Mouse (Mus musculus): Measurements from ENCODE around the gene Defb28. TPM values are rescaled to one million over a fixed set of nuclear protein-coding genes. Genes with fewer than 3 reads are reported as not detected.

Gene Defb28
- polyA plus RNA-seq, 1 experiment from 2014 or later: not detected

DNA sequence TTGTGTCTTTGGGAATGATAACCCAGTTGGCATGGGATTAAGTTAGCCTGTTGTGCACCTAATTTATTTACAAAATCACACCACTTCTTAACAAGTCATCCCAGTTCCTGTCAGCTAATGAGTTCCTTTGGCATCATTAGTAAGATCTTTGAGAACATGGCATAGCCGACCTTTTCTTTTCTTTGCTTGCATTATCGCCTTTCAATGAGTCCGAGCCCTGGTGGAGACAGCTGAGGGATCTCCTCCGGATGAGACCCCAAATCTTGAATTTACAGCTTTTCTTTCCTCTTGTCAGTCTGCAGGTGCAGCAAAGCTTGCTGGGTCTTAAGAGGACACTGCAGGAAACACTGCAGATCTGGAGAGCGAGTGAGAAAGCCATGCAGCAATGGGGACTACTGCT lies 51.0 kb downstream of the Defb28 start, which contains the start of gene Gm17416:
TSS of gene Gm17416 (plus strand) at position 301 of the 400 bp plus-strand sequence.
- DNase-seq: no peak

GRCm38 (mm10) chr2:152569881-152570280 lies 51.8 kb downstream of the Defb28 start:
- DNase-seq (no peak), ATAC-seq (ENCODE audit: low read depth) (no peak)
- no peak overlapping the region for H3K4me2 ChIP-seq
- no peaks in the 10 kb centered on the region for H3K9me3 ChIP-seq (replicated peaks)
- no peaks in the 10 kb centered on the region for H3K27me3 ChIP-seq
- H3K4me3 ChIP-seq (replicated peaks): no peak overlapping the region
- H3K9ac ChIP-seq: no peak overlapping the region
- H3K36me3 ChIP-seq: no peaks in the 10 kb centered on the region
- H3K4me1 ChIP-seq (replicated peaks): no peaks in the 10 kb centered on the region
- 60% methylated on average over 4 of the region's 4 CpGs for WGBS (ENCODE audit: insufficient replicate concordance)
- H3K27ac ChIP-seq: no peak overlapping the region

More for the DNA sequence above, 51.0 kb downstream of the Defb28 start, which contains the start of gene Gm17416:
- H3K27ac ChIP-seq: no peak within 1 kb of the TSS
- no peaks in the 10 kb centered on the region for H3K36me3 ChIP-seq
- no peaks in the 10 kb centered on the region for H3K27me3 ChIP-seq
- no peak within 1 kb of the TSS for H3K4me3 ChIP-seq (replicated peaks)
- H3K4me2 ChIP-seq: no peak within 1 kb of the TSS
- H3K9ac ChIP-seq: no peak within 1 kb of the TSS
- H3K4me1 ChIP-seq (replicated peaks): no peaks in the 10 kb centered on the region
- 70% methylated on average over 5 of the region's 5 CpGs for WGBS (ENCODE audit: insufficient replicate concordance)
- no peaks in the 10 kb centered on the region for H3K9me3 ChIP-seq (replicated peaks)
- ATAC-seq (ENCODE audit: low read depth): no peak

GRCm38 (mm10) chr2:152570313-152570712 lies 52.3 kb downstream of the Defb28 start:
- no peak overlapping the region for H3K27ac ChIP-seq
- no peaks in the 10 kb centered on the region for H3K27me3 ChIP-seq
- DNase-seq (no peak), ATAC-seq (ENCODE audit: low read depth) (no peak)
- no peaks in the 10 kb centered on the region for H3K4me1 ChIP-seq (replicated peaks)
- no peaks in the 10 kb centered on the region for H3K36me3 ChIP-seq
- no peak overlapping the region for H3K4me2 ChIP-seq
- no peaks in the 10 kb centered on the region for H3K9me3 ChIP-seq (replicated peaks)
- WGBS (ENCODE audit: insufficient replicate concordance): 45% methylated on average over 6 of the region's 6 CpGs
- no peak overlapping the region for H3K4me3 ChIP-seq (replicated peaks)
- H3K9ac ChIP-seq: no peak overlapping the region

Other genes with a start within 250 kb of the Defb28 start
- 10.9 and 11.4 TPM in 2 replicates for gene Tbc1d20, start 224.4 kb upstream of the Defb28 start, polyA plus RNA-seq (2015; fragmentation: Nextera tagmentation; extraction: Ambion mirVana)
- 52.2 and 52.4 TPM in 2 replicates for gene Rbck1, start 185.6 kb upstream of the Defb28 start, polyA plus RNA-seq (2015; fragmentation: Nextera tagmentation; extraction: Ambion mirVana)
- 2.7 and 3.3 TPM in 2 replicates for gene Trib3, start 174.2 kb upstream of the Defb28 start, polyA plus RNA-seq (2015; fragmentation: Nextera tagmentation; extraction: Ambion mirVana)
- gene Nrsn2, start 141.6 kb upstream of the Defb28 start, polyA plus RNA-seq (2015; fragmentation: Nextera tagmentation; extraction: Ambion mirVana): 0.07 TPM in 1 of 2 replicates, not detected in the other
- gene Sox12, start 120.2 kb upstream of the Defb28 start, polyA plus RNA-seq (2015; fragmentation: Nextera tagmentation; extraction: Ambion mirVana): 1.6 TPM in 2 replicates
- gene Zcchc3, start 103.2 kb upstream of the Defb28 start, polyA plus RNA-seq (2015; fragmentation: Nextera tagmentation; extraction: Ambion mirVana): 14.0 and 16.2 TPM in 2 replicates
- 0.21 and 0.27 TPM in 2 replicates for gene 6820408C15Rik, start 102.7 kb upstream of the Defb28 start, polyA plus RNA-seq (2015; fragmentation: Nextera tagmentation; extraction: Ambion mirVana)
- not detected in 2 replicates for gene Defb23, start 53.6 kb upstream of the Defb28 start, polyA plus RNA-seq (2015; fragmentation: Nextera tagmentation; extraction: Ambion mirVana)
- not detected in 2 replicates for gene Defb20, start 41.2 kb upstream of the Defb28 start, polyA plus RNA-seq (2015; fragmentation: Nextera tagmentation; extraction: Ambion mirVana)
- gene Defb22, start 28.1 kb upstream of the Defb28 start, polyA plus RNA-seq (2015; fragmentation: Nextera tagmentation; extraction: Ambion mirVana): not detected in 2 replicates
- gene Defb26, start 6.6 kb upstream of the Defb28 start, polyA plus RNA-seq (2015; fragmentation: Nextera tagmentation; extraction: Ambion mirVana): not detected in 2 replicates
- not detected in 2 replicates for gene Defb29, start 21.8 kb downstream of the Defb28 start, polyA plus RNA-seq (2015; fragmentation: Nextera tagmentation; extraction: Ambion mirVana)
- not detected in 2 replicates for gene Gm17416, start 51.1 kb downstream of the Defb28 start, polyA plus RNA-seq (2015; fragmentation: Nextera tagmentation; extraction: Ambion mirVana)
- not detected in 2 replicates for gene Defb21, start 54.5 kb downstream of the Defb28 start, polyA plus RNA-seq (2015; fragmentation: Nextera tagmentation; extraction: Ambion mirVana)
- not detected in 2 replicates for gene Defb19, start 62.1 kb downstream of the Defb28 start, polyA plus RNA-seq (2015; fragmentation: Nextera tagmentation; extraction: Ambion mirVana)
- not detected in 2 replicates for gene Defb45, start 81.1 kb downstream of the Defb28 start, polyA plus RNA-seq (2015; fragmentation: Nextera tagmentation; extraction: Ambion mirVana)
- not detected in 2 replicates for gene Defb36, start 86.1 kb downstream of the Defb28 start, polyA plus RNA-seq (2015; fragmentation: Nextera tagmentation; extraction: Ambion mirVana)
- gene Defb25, start 104.8 kb downstream of the Defb28 start, polyA plus RNA-seq (2015; fragmentation: Nextera tagmentation; extraction: Ambion mirVana): not detected in 2 replicates
- gene Rem1, start 108.7 kb downstream of the Defb28 start, polyA plus RNA-seq (2015; fragmentation: Nextera tagmentation; extraction: Ambion mirVana): 0.89 and 0.95 TPM in 2 replicates
- gene H13, start 151.2 kb downstream of the Defb28 start, polyA plus RNA-seq (2015; fragmentation: Nextera tagmentation; extraction: Ambion mirVana): 49.0 and 52.9 TPM in 2 replicates
- gene Mcts2, start 168.8 kb downstream of the Defb28 start, polyA plus RNA-seq (2015; fragmentation: Nextera tagmentation; extraction: Ambion mirVana): 23.6 and 23.8 TPM in 2 replicates
- gene Id1, start 218.0 kb downstream of the Defb28 start, polyA plus RNA-seq (2015; fragmentation: Nextera tagmentation; extraction: Ambion mirVana): 20.9 and 23.2 TPM in 2 replicates
- gene Cox4i2, start 235.9 kb downstream of the Defb28 start, polyA plus RNA-seq (2015; fragmentation: Nextera tagmentation; extraction: Ambion mirVana): 1.1 and 1.2 TPM in 2 replicates

Measured in liver, embryonic 13.5 days (tissue).